Mouse (Mus musculus): ENCODE measurements around the gene Krt31. TPM values are rescaled to one million over a fixed set of nuclear protein-coding genes. Genes with fewer than 3 reads are reported as not detected.

Gene Krt31
- polyA plus RNA-seq, 1 experiment = 0.12 TPM

DNA sequence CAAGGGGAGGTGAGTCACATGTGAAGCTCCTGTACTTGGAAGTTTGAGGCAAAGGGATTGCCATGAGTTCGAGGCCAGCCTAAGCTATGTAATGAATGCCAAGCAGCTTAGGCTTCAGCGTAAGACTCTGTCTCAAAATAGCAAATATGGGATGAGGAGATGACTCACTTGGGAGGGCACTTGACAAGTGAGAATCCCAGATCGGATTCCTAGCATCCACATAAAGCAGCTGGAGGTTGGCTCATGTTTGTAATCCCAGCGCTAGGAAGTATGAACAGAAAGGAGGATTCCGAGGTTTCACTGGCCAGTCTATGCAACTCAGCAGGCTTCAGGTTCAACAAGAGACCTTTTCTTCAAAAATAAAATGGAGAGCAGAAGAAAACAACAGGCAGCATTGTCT, 28.9 kb downstream of the Krt31 start:
- TF ChIP-seq CTCF (IDR thresholded peaks at IDR 0.05; ENCODE audit: control insufficient read depth, insufficient read depth, insufficient replicate concordance, low read depth, low read length) (no peak), POLR2A (IDR thresholded peaks at IDR 0.05; ENCODE audit: control insufficient read depth, low read depth, low read length) (no peak)
- no peaks in the 10 kb centered on the region for H3K4me1 ChIP-seq (ENCODE audit: control insufficient read depth, insufficient read depth, low read length)
- no peaks in the 10 kb centered on the region for H3K27me3 ChIP-seq (ENCODE audit: control insufficient read depth, insufficient read depth, low read length)
- no peaks in the 10 kb centered on the region for H3K36me3 ChIP-seq (ENCODE audit: control insufficient read depth, insufficient read depth, low read length)
- H3K27ac ChIP-seq (ENCODE audit: control insufficient read depth, insufficient read depth, low read depth, low read length) = no peak overlapping the region
- H3K4me3 ChIP-seq (ENCODE audit: control insufficient read depth, low read depth, low read length) = no peak overlapping the region

DNA sequence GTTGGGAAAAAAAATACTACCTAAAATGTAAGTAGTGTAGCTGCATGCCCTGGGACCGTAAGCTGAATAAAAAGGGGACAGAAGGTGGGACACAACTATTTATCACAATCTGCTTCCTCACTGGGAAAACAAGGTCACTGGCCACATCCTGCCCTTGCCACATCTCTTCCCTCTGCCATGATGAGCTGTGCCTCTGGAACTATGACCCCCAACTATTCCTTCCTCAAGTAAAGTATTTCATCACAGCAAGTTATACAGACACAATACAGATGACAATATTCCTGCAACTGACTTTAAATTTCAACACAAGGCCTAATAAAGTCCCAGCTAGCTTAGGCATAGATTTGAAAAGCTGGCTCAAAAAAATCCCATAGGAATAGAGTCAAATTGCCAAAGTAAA, 30.9 kb downstream of the Krt31 start:
- no peaks in the 10 kb centered on the region for H3K36me3 ChIP-seq (ENCODE audit: control insufficient read depth, insufficient read depth, low read length)
- H3K27ac ChIP-seq (ENCODE audit: control insufficient read depth, insufficient read depth, low read depth, low read length) = no peak overlapping the region
- no peaks in the 10 kb centered on the region for H3K4me1 ChIP-seq (ENCODE audit: control insufficient read depth, insufficient read depth, low read length)
- TF ChIP-seq POLR2A (IDR thresholded peaks at IDR 0.05; ENCODE audit: control insufficient read depth, low read depth, low read length) = no peak
- no peak for TF ChIP-seq CTCF (IDR thresholded peaks at IDR 0.05; ENCODE audit: control insufficient read depth, insufficient read depth, insufficient replicate concordance, low read depth, low read length)
- no peaks in the 10 kb centered on the region for H3K27me3 ChIP-seq (ENCODE audit: control insufficient read depth, insufficient read depth, low read length)
- H3K4me3 ChIP-seq (ENCODE audit: control insufficient read depth, low read depth, low read length) = no peak overlapping the region

DNA sequence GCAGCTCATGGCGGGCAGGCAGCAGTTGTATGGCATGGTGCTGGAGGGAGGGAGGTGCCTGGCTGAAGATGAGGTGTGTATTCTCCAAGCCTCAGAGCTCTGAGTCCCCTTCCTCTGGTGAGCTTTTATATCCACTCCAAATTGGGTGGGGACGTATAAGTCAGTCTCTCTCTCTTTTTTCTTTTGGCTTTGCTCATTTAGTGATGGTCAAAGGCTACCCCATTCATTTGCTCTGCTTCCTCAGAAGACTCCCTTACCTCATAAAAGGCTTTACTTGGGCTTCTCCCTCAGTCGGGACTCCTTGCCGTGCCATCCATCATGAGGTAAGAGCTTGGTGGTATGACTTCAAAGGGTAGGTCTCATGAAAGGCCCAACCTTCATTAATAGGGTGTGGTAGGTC, 34.2 kb downstream of the Krt31 start, which contains the start of gene Krt33a:
Gene Krt33a, minus strand, starts transcription at position 101 of the 400 bp plus-strand sequence.
- Histone ChIP-seq H3K4me1 (ENCODE audit: control insufficient read depth, insufficient read depth, low read length) (no peaks in the 10 kb centered on the region), H3K4me3 (ENCODE audit: control insufficient read depth, low read depth, low read length) (no peak within 1 kb of the TSS), H3K27ac (ENCODE audit: control insufficient read depth, insufficient read depth, low read depth, low read length) (no peak within 1 kb of the TSS), H3K27me3 (ENCODE audit: control insufficient read depth, insufficient read depth, low read length) (no peaks in the 10 kb centered on the region), H3K36me3 (ENCODE audit: control insufficient read depth, insufficient read depth, low read length) (no peaks in the 10 kb centered on the region)
- TF ChIP-seq POLR2A (IDR thresholded peaks at IDR 0.05; ENCODE audit: control insufficient read depth, low read depth, low read length) = no peak
- no peak for TF ChIP-seq CTCF (IDR thresholded peaks at IDR 0.05; ENCODE audit: control insufficient read depth, insufficient read depth, insufficient replicate concordance, low read depth, low read length)

DNA sequence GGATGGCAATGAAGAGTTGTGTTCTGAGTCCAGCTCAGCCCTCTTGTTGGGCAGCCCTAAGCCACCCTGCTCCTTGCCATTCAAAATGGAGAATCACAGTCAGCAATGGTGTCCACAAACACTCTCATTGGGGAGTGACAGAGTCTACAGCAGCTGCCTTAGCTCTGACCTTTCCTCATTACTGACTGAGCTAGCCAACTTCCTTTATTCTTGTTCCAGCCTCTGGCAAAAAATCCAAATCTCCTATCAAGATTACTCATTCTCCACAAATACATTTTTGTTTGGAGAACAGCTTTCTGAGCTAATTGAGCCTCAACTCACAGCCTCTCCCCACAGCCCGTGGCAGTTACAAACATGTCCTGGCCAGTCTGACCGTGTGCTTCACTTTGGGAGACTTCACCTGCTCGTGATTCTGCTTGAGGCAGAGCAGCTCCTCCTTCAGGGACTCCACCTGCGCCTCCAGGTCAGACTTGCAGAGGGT, 36.6 kb downstream of the Krt31 start:
- no peak overlapping the region for H3K4me3 ChIP-seq (ENCODE audit: control insufficient read depth, low read depth, low read length)
- TF ChIP-seq POLR2A (IDR thresholded peaks at IDR 0.05; ENCODE audit: control insufficient read depth, low read depth, low read length) = no peak
- no peak for TF ChIP-seq CTCF (IDR thresholded peaks at IDR 0.05; ENCODE audit: control insufficient read depth, insufficient read depth, insufficient replicate concordance, low read depth, low read length)
- H3K4me1 ChIP-seq (ENCODE audit: control insufficient read depth, insufficient read depth, low read length) = no peaks in the 10 kb centered on the region
- H3K27me3 ChIP-seq (ENCODE audit: control insufficient read depth, insufficient read depth, low read length) = no peaks in the 10 kb centered on the region
- no peaks in the 10 kb centered on the region for H3K36me3 ChIP-seq (ENCODE audit: control insufficient read depth, insufficient read depth, low read length)
- no peak overlapping the region for H3K27ac ChIP-seq (ENCODE audit: control insufficient read depth, insufficient read depth, low read depth, low read length)

DNA sequence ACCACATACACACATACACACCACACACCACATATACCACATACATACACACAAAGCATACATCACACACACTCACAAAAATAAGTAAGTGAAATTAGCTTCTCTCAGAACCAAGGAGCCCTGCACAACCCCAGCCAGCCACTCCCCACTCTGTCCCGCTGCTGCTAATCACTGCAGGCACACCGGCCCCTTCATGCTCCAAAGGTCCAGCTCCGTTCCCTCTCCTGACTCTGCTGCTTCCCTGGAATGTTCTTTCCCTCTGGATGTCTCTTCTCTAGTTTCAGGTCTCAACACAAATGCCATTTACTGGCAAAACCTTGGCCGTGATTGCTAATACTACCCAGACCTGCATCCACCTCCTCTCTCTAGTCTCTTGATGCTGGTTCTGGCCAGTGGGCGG, 39.7 kb downstream of the Krt31 start:
- no peak overlapping the region for H3K27ac ChIP-seq (ENCODE audit: control insufficient read depth, insufficient read depth, low read depth, low read length)
- no peaks in the 10 kb centered on the region for H3K27me3 ChIP-seq (ENCODE audit: control insufficient read depth, insufficient read depth, low read length)
- no peak overlapping the region for H3K4me3 ChIP-seq (ENCODE audit: control insufficient read depth, low read depth, low read length)
- H3K36me3 ChIP-seq (ENCODE audit: control insufficient read depth, insufficient read depth, low read length) = no peaks in the 10 kb centered on the region
- TF ChIP-seq POLR2A (IDR thresholded peaks at IDR 0.05; ENCODE audit: control insufficient read depth, low read depth, low read length) = no peak
- TF ChIP-seq CTCF (IDR thresholded peaks at IDR 0.05; ENCODE audit: control insufficient read depth, insufficient read depth, insufficient replicate concordance, low read depth, low read length) = no peak
- H3K4me1 ChIP-seq (ENCODE audit: control insufficient read depth, insufficient read depth, low read length) = no peaks in the 10 kb centered on the region

DNA sequence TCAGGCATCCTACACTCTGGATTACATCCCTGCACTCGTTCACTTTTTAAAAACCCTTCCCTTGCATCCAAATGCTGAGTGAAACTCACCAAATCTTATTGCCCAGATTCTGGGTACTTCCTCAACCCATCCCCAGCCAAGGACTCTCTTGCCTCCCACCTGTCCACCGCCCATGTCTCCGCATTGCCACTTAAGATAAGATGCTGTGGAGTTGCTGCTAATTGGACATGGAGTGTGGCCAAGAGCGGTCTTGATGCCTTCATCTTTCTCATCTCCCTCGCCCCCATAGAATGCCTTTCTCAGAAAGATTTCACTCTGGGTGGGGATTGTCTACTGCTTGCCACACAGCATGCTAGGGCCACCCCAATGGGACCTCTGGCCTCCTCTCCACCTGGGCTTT, 42.0 kb downstream of the Krt31 start:
- Histone ChIP-seq H3K36me3 (ENCODE audit: control insufficient read depth, insufficient read depth, low read length) (no peaks in the 10 kb centered on the region), H3K27ac (ENCODE audit: control insufficient read depth, insufficient read depth, low read depth, low read length) (no peak overlapping the region), H3K4me1 (ENCODE audit: control insufficient read depth, insufficient read depth, low read length) (no peaks in the 10 kb centered on the region), H3K4me3 (ENCODE audit: control insufficient read depth, low read depth, low read length) (no peak overlapping the region), H3K27me3 (ENCODE audit: control insufficient read depth, insufficient read depth, low read length) (no peaks in the 10 kb centered on the region)
- no peak for TF ChIP-seq POLR2A (IDR thresholded peaks at IDR 0.05; ENCODE audit: control insufficient read depth, low read depth, low read length)
- TF ChIP-seq CTCF (IDR thresholded peaks at IDR 0.05; ENCODE audit: control insufficient read depth, insufficient read depth, insufficient replicate concordance, low read depth, low read length) = no peak

DNA sequence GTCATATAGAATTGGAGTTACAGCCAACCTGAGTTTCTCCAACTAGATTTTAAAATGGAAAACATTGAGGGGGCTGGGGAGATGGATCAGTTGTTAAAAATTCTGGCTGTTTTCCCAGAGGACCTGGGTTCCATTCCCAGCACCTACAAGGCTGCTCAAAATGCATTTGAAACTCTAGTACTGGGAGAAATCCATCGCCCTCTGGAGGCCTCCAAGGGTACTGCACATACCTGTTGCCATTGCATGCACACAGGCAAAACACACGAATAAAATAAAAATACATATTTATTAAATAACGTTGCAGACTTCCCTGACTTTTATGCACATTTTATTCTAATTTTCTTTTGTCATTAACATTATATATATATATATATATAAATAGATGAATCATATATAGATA, 43.7 kb downstream of the Krt31 start:
- H3K4me1 ChIP-seq (ENCODE audit: control insufficient read depth, insufficient read depth, low read length) = no peaks in the 10 kb centered on the region
- TF ChIP-seq POLR2A (IDR thresholded peaks at IDR 0.05; ENCODE audit: control insufficient read depth, low read depth, low read length) = no peak
- TF ChIP-seq CTCF (IDR thresholded peaks at IDR 0.05; ENCODE audit: control insufficient read depth, insufficient read depth, insufficient replicate concordance, low read depth, low read length) = peak; percentile 44; the same call in 1 of the 2 replicates
- H3K36me3 ChIP-seq (ENCODE audit: control insufficient read depth, insufficient read depth, low read length) = no peaks in the 10 kb centered on the region
- no peaks in the 10 kb centered on the region for H3K27me3 ChIP-seq (ENCODE audit: control insufficient read depth, insufficient read depth, low read length)
- H3K27ac ChIP-seq (ENCODE audit: control insufficient read depth, insufficient read depth, low read depth, low read length) = no peak overlapping the region
- H3K4me3 ChIP-seq (ENCODE audit: control insufficient read depth, low read depth, low read length) = no peak overlapping the region

DNA sequence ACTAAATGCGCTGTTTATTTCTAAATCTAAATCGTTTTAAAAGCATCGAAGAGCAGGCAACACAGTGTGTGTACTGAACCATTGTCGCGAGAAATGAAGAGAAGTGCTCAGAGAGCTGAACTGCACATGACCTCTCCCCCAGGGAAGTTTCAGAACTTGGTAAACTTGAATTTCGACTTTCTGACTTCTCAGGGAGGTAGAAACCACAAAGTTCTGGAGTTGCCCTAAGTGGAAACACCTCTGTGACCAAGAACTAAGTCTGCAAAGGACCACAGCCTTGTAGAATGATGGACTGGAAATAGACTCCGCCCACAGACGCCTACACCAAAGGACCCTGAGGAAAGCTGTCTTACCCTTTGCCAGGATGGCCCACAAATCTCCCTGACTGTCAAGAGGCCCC, 44.4 kb downstream of the Krt31 start:
- TF ChIP-seq CTCF (IDR thresholded peaks at IDR 0.05; ENCODE audit: control insufficient read depth, insufficient read depth, insufficient replicate concordance, low read depth, low read length) (no peak), POLR2A (IDR thresholded peaks at IDR 0.05; ENCODE audit: control insufficient read depth, low read depth, low read length) (no peak)
- Histone ChIP-seq H3K4me3 (ENCODE audit: control insufficient read depth, low read depth, low read length) (no peak overlapping the region), H3K27me3 (ENCODE audit: control insufficient read depth, insufficient read depth, low read length) (no peaks in the 10 kb centered on the region), H3K27ac (ENCODE audit: control insufficient read depth, insufficient read depth, low read depth, low read length) (no peak overlapping the region), H3K4me1 (ENCODE audit: control insufficient read depth, insufficient read depth, low read length) (no peaks in the 10 kb centered on the region), H3K36me3 (ENCODE audit: control insufficient read depth, insufficient read depth, low read length) (no peaks in the 10 kb centered on the region)

Data from testis, adult 2 months (tissue).